Mouse (Mus musculus): Measurements from ENCODE around the gene Myoz1. TPM values are rescaled to one million over a fixed set of nuclear protein-coding genes. Genes with fewer than 3 reads are reported as not detected.

Gene Myoz1
- total RNA-seq, 2 experiments from 2014 or later: not detected

Small RNA genes lying within 50 kb of the gene (microRNA-seq; reads per million reads assigned to microRNA genes)
- not detected for gene Mir6946

Other genes with a start within 250 kb of the Myoz1 start
- gene Cfap70, start 204.3 kb downstream of the Myoz1 start, total RNA-seq (2021): 1 to 10 TPM; 1.7 to 2.9 TPM
- gene Anxa7, start 176.4 kb downstream of the Myoz1 start, total RNA-seq (2021): 10 to 100 TPM; 46.1 to 50.4 TPM
- gene Mss51, start 159.6 kb downstream of the Myoz1 start, total RNA-seq (2021): 1 to 10 TPM; 1.4 to 1.8 TPM
- 100 to 1,000 TPM; 355 to 362 TPM for gene Ppp3cb, start 110.0 kb downstream of the Myoz1 start, total RNA-seq (2021)
- 10 to 100 TPM; 23.0 to 26.9 TPM for gene Usp54, start 15.5 kb downstream of the Myoz1 start, total RNA-seq (2021)
- gene Synpo2l, start 11.8 kb upstream of the Myoz1 start, total RNA-seq (2021): under 1 TPM; 0.16 to 0.28 TPM
- 100 to 1,000 TPM; 124 to 151 TPM for gene Sec24c, start 17.8 kb upstream of the Myoz1 start, total RNA-seq (2021)
- gene Fut11, start 38.4 kb upstream of the Myoz1 start, total RNA-seq (2021): 10 to 100 TPM; 21.9 to 22.3 TPM
- 10 to 100 TPM; 75.5 to 76.4 TPM for gene Chchd1, start 46.5 kb upstream of the Myoz1 start, total RNA-seq (2021)
- gene Zswim8, start 51.0 kb upstream of the Myoz1 start, total RNA-seq (2021): 100 to 1,000 TPM; 182 to 183 TPM
- gene Ndst2, start 78.0 kb upstream of the Myoz1 start, total RNA-seq (2021): 10 to 100 TPM; 22.6 to 23.5 TPM
- gene Camk2g, start 137.5 kb upstream of the Myoz1 start, total RNA-seq (2021): 100 to 1,000 TPM; 184 to 193 TPM
- gene Plau, start 180.1 kb upstream of the Myoz1 start, total RNA-seq (2021): 1 to 10 TPM; 2.6 to 3.4 TPM

Data from left cerebral cortex, postnatal 4 days (tissue).